Mouse (Mus musculus): ENCODE data around the gene Prkd1. TPM values are rescaled to one million over a fixed set of nuclear protein-coding genes. Genes with fewer than 3 reads are reported as not detected.

Gene Prkd1
- polyA plus RNA-seq, 1 experiment from 2014 or later = 4.4 TPM

DNA sequence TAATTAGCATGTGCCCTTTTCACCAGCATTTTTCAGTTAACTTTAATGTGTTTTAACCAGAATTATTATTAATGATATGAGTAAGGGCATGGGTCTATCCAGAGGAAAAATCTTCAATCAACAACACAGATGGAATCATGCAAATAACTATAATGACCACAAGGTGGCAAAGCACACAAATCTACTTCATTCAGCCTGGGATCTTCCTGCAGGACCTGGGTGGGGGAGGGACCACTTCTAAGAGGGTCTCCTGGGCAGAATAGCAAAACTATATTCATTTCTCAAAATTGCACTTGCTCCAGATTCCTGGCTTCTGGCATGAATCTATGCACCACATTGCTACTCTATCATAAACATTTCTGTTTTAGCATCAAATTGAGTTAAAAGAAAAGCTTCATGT lies 334.3 kb downstream of the Prkd1 start:
- H3K27me3 ChIP-seq (ENCODE audit: control insufficient read depth, insufficient read depth, low read length) = no peaks in the 10 kb centered on the region
- H3K4me3 ChIP-seq (replicated peaks; ENCODE audit: low read length) = no peak overlapping the region
- H3K27ac ChIP-seq (ENCODE audit: low read length) = no peak overlapping the region
- H3K36me3 ChIP-seq (ENCODE audit: control insufficient read depth, insufficient read depth, low read length) = no peaks in the 10 kb centered on the region
- no peak overlapping the region for H3K4me2 ChIP-seq (ENCODE audit: low read depth, low read length)
- H3K4me1 ChIP-seq (ENCODE audit: control insufficient read depth, insufficient read depth, low read length) = no peaks in the 10 kb centered on the region
- no peak for ATAC-seq (ENCODE audit: insufficient read depth, low FRiP score)
- H3K9ac ChIP-seq (ENCODE audit: low read length) = no peak overlapping the region
- no peaks in the 10 kb centered on the region; the same call in 1 of the 2 replicates for H3K9me3 ChIP-seq (replicated peaks; ENCODE audit: control insufficient read depth, low read length)

DNA sequence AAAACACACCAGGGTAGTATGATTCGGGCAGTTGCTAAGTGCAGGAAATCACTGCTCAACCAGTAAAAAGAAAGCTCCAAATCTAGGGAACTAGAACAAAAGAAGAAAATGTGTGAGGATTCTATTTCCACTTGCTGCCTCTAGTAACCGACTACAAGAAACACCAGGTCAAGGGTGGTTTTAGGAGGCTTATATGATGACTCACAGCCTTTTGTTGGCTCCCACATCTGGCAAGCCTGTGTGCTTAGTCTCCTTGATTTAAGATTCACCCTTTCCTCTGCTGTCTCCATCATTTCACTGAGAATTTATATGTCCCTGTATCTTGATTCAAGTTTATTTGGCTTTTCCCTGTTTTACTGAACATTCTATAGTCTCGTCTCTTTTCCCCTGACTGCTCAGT lies 339.6 kb downstream of the Prkd1 start:
- 51% methylated on average over 3 of the region's 3 CpGs for whole genome bisulfite sequencing
- Histone ChIP-seq H3K27me3 (ENCODE audit: control insufficient read depth, insufficient read depth, low read length) (no peaks in the 10 kb centered on the region), H3K4me3 (replicated peaks; ENCODE audit: low read length) (no peak overlapping the region), H3K9ac (ENCODE audit: low read length) (no peak overlapping the region), H3K9me3 (replicated peaks; ENCODE audit: control insufficient read depth, low read length) (no peaks in the 10 kb centered on the region), H3K27ac (ENCODE audit: low read length) (no peak overlapping the region), H3K4me1 (ENCODE audit: control insufficient read depth, insufficient read depth, low read length) (no peaks in the 10 kb centered on the region), H3K36me3 (ENCODE audit: control insufficient read depth, insufficient read depth, low read length) (no peaks in the 10 kb centered on the region), H3K4me2 (ENCODE audit: low read depth, low read length) (no peak overlapping the region)
- no peak for ATAC-seq (ENCODE audit: insufficient read depth, low FRiP score)

DNA sequence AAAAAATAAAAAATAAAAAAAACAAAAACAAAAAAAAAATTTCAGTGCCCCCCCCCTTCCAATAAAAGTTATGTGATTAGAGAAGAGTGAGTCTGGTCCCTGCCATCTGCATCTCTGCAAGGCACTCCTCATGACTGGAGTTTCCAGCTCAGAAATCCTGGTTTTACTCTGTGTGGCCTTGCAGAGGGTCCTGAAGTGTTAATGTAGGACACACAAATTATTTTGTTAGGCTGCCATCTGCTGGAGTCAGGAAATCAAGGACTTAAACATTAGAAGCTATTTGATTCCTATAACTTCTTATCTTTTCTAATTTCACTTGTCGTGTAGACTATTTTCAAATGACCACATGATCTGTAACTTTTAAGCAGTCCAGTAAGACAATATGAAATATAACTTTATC lies 347.6 kb downstream of the Prkd1 start:
- H3K4me3 ChIP-seq (replicated peaks; ENCODE audit: low read length) = no peak overlapping the region
- H3K27me3 ChIP-seq (ENCODE audit: control insufficient read depth, insufficient read depth, low read length) = no peaks in the 10 kb centered on the region
- H3K27ac ChIP-seq (ENCODE audit: low read length) = no peak overlapping the region
- H3K9me3 ChIP-seq (replicated peaks; ENCODE audit: control insufficient read depth, low read length) = no peaks in the 10 kb centered on the region
- no peaks in the 10 kb centered on the region for H3K36me3 ChIP-seq (ENCODE audit: control insufficient read depth, insufficient read depth, low read length)
- no peaks in the 10 kb centered on the region for H3K4me1 ChIP-seq (ENCODE audit: control insufficient read depth, insufficient read depth, low read length)
- WGBS = 35% methylated on average over 1 of the region's 1 CpGs
- H3K4me2 ChIP-seq (ENCODE audit: low read depth, low read length) = no peak overlapping the region
- H3K9ac ChIP-seq (ENCODE audit: low read length) = no peak overlapping the region
- no peak for ATAC-seq (ENCODE audit: insufficient read depth, low FRiP score)

DNA sequence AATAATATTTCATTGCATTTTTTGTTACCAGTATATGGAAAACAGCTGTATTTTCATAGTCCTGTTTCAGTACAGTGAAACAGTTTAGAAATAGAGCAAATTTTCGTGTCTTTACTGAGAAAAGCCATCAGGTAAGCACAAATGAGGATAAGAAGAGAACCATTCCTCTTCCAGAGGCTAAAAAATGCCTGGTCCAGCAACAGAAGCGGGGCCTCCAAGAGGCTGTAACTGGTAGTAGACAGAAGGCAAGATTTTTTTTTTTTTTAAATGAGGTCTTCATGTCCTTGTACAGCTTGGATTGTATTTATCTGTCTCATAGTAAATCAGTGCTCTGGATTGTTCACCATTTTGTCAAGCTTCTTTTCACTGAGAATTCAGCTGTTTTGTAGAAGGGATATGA lies 352.8 kb downstream of the Prkd1 start:
- no peak for ATAC-seq (ENCODE audit: insufficient read depth, low FRiP score)
- no peaks in the 10 kb centered on the region for H3K9me3 ChIP-seq (replicated peaks; ENCODE audit: control insufficient read depth, low read length)
- H3K4me1 ChIP-seq (ENCODE audit: control insufficient read depth, insufficient read depth, low read length) = no peaks in the 10 kb centered on the region
- no peaks in the 10 kb centered on the region for H3K27me3 ChIP-seq (ENCODE audit: control insufficient read depth, insufficient read depth, low read length)
- WGBS = 64% methylated on average over 2 of the region's 2 CpGs
- no peak overlapping the region for H3K27ac ChIP-seq (ENCODE audit: low read length)
- no peak overlapping the region for H3K9ac ChIP-seq (ENCODE audit: low read length)
- no peak overlapping the region for H3K4me2 ChIP-seq (ENCODE audit: low read depth, low read length)
- H3K36me3 ChIP-seq (ENCODE audit: control insufficient read depth, insufficient read depth, low read length) = no peaks in the 10 kb centered on the region
- H3K4me3 ChIP-seq (replicated peaks; ENCODE audit: low read length) = no peak overlapping the region

DNA sequence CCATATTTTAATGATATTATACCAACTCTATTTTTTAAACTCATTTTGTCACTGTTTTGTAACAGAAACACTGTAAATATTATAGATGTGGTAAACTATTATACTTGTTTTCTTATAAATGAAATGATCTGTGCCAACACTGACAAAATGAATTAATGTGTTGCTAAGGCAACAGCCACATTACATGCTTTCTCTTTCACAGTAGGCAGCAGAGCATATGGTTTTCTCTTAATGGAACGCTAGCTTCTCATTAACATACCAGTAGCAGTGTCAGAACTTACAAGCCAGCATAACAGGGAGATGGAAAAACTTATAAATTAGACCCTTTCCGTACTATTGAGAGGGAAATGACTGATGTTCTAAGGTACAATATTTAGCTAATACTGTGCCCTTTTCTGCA lies 353.3 kb downstream of the Prkd1 start:
- 67% methylated on average over 2 of the region's 2 CpGs for WGBS
- H3K36me3 ChIP-seq (ENCODE audit: control insufficient read depth, insufficient read depth, low read length) = no peaks in the 10 kb centered on the region
- no peaks in the 10 kb centered on the region for H3K9me3 ChIP-seq (replicated peaks; ENCODE audit: control insufficient read depth, low read length)
- H3K9ac ChIP-seq (ENCODE audit: low read length) = no peak overlapping the region
- no peak for ATAC-seq (ENCODE audit: insufficient read depth, low FRiP score)
- H3K27me3 ChIP-seq (ENCODE audit: control insufficient read depth, insufficient read depth, low read length) = no peaks in the 10 kb centered on the region
- no peak overlapping the region for H3K4me2 ChIP-seq (ENCODE audit: low read depth, low read length)
- no peak overlapping the region for H3K4me3 ChIP-seq (replicated peaks; ENCODE audit: low read length)
- no peaks in the 10 kb centered on the region for H3K4me1 ChIP-seq (ENCODE audit: control insufficient read depth, insufficient read depth, low read length)
- H3K27ac ChIP-seq (ENCODE audit: low read length) = no peak overlapping the region

DNA sequence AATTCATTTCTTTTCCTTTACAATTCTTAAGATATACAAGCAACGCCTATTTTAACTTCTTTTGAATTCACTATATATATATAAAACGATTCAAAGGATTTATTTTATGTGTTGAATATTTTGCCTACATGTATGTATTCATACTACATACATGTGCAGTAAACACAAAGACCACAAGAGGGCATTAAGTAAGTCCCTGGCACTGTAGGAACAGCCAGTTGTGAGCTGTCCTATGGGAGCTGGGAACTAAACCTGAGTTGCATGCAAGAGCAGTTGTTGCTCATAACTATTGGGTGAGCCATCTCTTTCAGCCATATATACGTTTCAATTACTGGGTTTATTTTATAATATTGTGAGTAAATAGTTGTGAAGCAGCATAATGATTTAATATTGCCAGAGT lies 356.1 kb downstream of the Prkd1 start:
- WGBS = 63% methylated on average over 3 of the region's 3 CpGs
- Histone ChIP-seq H3K4me1 (ENCODE audit: control insufficient read depth, insufficient read depth, low read length) (no peaks in the 10 kb centered on the region), H3K27ac (ENCODE audit: low read length) (no peak overlapping the region), H3K4me2 (ENCODE audit: low read depth, low read length) (no peak overlapping the region), H3K9ac (ENCODE audit: low read length) (no peak overlapping the region), H3K4me3 (replicated peaks; ENCODE audit: low read length) (no peak overlapping the region), H3K36me3 (ENCODE audit: control insufficient read depth, insufficient read depth, low read length) (no peaks in the 10 kb centered on the region), H3K9me3 (replicated peaks; ENCODE audit: control insufficient read depth, low read length) (no peaks in the 10 kb centered on the region), H3K27me3 (ENCODE audit: control insufficient read depth, insufficient read depth, low read length) (no peaks in the 10 kb centered on the region)
- ATAC-seq (ENCODE audit: insufficient read depth, low FRiP score) = no peak
